Mouse (Mus musculus) liver, adult 2 months (tissue): ENCODE results near the gene Fgf2.

Experiments
- CTCF ChIP-seq: fragments of 200-500 bp; IDR thresholded peaks from 2 replicates; pipeline ENCODE4 v1.5.1; 2011; ENCODE audit warnings: low read depth, low read length, control low read depth
- POLR2A ChIP-seq: fragments of 200-500 bp; IDR thresholded peaks from 2 replicates; pipeline ENCODE4 v1.6.1; 2011; ENCODE audit warnings: low read length, control low read depth; ENCODE audit not compliant: insufficient read depth; ENCODE audit errors: extremely low read depth

DNA sequence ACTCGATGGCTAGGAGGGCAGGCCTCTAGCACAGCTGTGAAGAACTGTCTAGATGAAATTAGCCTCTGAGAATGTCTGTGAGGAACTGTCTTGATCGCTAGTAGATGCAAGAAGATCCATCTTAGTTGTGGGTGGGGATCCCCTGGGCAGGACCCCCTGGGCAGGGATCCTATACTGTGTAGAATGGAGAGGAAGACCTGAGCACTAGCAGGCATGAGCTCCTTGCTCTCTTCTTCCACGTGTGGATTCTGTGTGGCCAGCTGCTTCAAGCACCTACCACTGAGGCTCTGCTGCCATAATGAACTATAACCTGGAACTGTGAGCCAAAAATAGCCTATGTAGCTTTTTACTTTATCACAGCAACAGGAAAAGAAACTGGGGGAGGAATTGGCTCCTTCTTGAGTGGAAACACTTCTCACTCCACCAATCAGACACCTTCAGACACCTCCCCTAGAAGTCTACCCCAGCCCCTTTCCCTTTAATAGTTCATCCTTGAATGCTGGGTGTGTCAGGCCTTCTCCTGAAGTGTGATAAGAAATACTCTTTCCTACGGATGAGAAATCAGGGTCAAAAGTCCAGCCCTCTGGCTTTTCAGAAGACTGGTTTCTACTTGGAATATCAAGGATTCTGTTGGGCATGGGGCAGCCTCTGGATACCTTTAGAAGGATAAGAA, 18.4 kb downstream of the Fgf2 start:
- TF ChIP-seq CTCF (no peak), POLR2A (no peak)
